Mouse (Mus musculus) retina, embryonic 14.5 days (tissue): ENCODE data around the gene Lrrc10.
"Not testable (repeated sequence)": the region's sequence is repeated elsewhere in the genome, so short reads cannot be mapped to it uniquely, and the experiment has no call there.

Source experiments
- DNase-seq: peaks from one replicate; pipeline ENCODE4 v3.0.0-alpha.2; 2015; ENCODE audit warnings: low spot score

Gene Lrrc10

GRCm38 (mm10) chr10:117043497-117044166, 1.5 kb upstream of the Lrrc10 start:
- not testable (repeated sequence) for DNase-seq

GRCm38 (mm10) chr10:117049253-117049652, 4.1 kb downstream of the Lrrc10 start:
- DNase-seq, result no peak

DNA sequence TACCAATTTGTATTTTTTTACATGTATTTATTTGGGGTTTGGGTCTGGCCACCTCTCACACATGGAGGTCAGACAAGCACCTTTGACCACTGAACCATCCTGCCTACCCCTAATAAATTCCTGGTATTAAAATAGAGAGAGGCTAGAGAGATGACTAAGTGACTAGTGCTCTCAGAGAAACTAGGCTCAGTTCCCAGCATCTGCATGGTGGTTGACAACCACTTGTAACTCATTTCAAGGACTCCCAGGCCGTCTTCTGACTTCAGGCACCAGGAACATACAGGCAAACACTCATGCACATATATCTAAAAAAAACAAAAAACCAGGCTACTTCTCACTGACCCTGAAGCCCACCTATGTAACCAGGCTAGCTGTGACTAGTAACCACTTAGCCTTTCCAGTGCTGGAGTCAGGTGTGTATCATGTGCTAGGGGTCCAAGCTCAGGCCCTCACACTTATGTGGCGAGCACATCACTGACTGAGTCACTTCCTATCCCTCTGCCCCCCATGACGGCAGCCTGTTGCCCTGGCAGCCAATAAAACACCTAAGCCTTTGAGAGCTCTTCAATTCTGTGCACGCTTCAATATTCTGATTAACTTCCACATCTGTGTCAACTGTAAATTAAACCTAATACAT, 4.9 kb downstream of the Lrrc10 start:
- DNase-seq, result no peak

GRCm38 (mm10) chr10:117055668-117056067, 10.5 kb downstream of the Lrrc10 start:
- no peak for DNase-seq

DNA sequence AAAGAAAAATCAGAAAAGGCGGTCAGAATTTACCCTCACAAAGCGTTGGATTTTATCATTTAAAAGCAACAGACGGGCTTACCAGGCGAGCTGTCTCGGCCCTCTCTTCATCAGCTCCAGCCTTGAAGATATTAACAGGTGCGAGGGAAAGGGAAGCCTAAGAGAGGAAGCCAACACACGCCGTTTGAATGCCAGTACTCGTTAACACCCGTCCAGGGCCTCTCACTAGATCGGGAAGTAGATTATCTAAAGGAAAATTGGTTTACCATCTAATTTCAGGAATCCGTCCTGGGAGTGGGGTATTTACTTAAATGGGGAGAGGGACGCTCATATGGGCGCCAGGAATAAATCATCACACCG, 17.7 kb downstream of the Lrrc10 start:
- no peak for DNase-seq

GRCm38 (mm10) chr10:117063254-117064021, 18.3 kb downstream of the Lrrc10 start, which contains the start of gene Cct2:
Gene Cct2 (minus strand): TSS chr10:117063814.
- peak; percentile 99 for DNase-seq

GRCm38 (mm10) chr10:117064076-117064475, 18.9 kb downstream of the Lrrc10 start:
- DNase-seq, result no peak

DNA sequence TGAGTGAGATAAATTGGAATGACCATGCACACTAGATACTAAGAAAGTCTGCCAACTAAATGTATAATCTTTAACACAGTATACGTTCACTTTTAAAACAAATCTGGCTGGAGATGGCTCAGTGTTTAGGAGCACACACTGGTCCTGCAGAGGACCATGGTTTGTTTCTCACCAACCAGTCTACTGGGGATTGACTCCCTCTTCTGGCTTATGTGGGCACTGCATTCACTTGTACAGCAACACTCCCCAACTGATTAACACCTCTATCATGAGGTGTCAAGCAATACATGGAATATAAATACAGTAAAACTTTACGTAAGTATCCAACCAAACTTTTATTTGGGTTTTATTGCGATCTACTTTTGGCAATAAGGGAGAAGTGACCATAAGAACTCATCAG, 24.0 kb downstream of the Lrrc10 start:
- DNase-seq, result no peak

GRCm38 (mm10) chr10:117072191-117072888, 27.2 kb downstream of the Lrrc10 start:
- DNase-seq, result no peak

DNA sequence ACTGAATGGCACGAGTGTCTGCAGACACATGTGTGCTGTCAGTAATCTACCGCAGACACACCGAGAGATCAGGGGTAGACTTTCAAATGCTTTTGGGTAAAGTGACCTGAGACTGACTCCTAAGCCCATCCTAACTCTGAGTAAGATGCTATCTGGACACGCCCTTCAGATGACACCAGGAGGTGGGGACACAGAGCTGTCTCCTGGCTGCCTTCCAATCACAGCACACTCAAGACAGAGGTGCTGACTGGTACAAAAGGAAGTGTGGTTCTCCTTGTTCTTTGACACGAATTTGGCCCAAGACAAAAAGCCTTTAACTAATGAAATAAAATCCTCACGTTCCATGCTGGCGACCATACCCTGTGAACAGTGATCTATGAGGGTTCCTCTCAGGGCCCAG, 28.0 kb downstream of the Lrrc10 start:
- no peak for DNase-seq

DNA sequence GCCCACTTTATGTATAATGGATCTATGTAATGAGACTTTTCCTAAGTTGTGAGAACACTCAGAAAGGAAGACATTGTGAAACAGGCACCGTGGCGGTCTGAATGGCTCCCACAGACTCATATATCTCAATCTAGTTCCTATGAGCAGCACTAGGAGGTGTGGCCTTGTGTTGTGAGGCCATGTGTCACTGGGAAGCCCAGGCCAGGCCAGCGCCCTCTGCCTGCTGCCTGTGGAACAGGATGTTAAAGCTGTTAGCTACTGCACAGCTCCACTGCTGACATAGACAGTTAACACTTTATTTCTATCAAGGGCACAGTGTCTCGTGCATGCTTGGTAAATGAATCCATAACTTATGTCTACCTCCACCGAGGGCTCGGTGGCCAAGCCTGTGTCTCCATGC, 33.1 kb downstream of the Lrrc10 start:
- peak; percentile 47 for DNase-seq

- no peak for DNase-seq
Measured at GRCm38 (mm10) chr10:117081326-117081725, 36.2 kb downstream of the Lrrc10 start.

DNA sequence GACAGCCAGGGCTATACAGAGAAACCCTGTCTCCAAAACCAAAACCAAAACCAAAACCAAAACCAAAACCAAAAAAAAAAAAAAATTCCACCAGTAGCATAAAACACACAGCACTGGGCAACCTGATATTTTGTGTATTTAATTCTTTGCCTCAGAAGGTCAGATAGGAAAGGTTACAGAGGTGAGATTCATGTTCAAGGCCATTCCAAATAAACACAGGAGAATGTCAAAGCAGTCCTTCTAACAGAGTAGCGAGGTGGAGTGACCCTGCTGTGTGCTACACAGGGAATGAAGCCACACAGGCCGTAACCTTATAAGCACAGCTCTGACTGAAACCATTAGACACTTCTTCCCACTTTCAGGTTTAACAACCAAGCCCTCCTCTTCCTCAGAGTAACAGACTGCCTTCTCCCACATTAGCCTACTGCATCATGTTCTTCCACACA, 36.8 kb downstream of the Lrrc10 start:
- DNase-seq, result no peak

DNA sequence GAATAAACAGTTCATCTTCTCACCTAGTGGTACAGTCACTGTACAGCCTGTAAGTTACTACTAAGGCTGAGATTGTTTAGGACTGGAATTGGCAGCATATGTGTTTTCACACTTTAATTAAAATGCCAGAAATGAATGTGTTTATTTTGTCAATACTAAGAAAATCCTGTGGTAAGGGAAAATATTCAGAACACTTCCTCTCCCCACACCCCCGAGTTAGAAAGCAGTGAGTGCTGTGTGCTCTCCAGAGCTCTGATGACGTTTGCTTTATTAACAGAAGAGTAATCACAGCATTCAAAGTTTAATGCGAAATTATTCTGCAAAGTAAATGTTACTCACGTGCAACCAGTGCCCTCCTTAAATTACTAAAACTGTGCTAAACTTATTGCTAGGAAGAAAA, 44.5 kb downstream of the Lrrc10 start:
- DNase-seq, result no peak

DNA sequence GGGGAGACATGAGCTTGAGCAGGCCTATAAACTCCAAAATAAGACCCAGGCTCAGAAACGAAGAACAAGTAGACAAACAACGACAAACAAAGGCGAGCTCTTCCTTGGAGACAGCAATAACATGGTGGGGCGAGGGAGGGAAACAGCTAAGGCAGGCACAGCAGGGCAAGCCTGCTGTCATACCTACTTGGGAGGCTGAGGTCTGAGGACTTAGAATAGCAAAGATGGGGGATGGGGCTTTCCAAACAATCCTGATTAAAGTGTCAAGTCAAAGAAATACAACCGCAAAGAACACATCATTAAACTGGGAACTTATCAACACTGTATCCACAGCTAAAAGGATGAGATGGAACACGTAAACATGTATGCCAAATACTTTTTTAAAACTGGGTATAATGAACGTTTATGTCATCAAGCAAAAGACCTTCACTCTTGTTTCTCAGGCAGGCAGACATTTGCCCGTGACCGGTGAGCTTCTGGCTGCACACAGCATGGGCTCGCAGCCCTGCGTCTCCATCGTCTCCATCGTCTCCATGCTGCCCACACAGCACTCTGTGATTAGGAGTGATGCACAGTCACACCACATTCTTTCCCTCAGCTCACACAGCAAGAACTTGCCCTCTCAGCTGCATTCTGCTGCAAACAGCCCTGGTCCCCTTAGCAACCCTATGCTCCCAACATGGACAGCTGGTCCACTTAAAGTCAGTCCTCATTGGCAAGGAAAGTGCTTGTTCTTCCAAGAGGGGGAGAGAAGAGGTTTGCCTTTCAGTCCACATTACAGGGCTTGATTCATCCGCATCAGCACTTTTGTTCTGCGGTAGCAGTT, 49.6 kb downstream of the Lrrc10 start:
- peak; percentile 53 for DNase-seq

- no peak for DNase-seq
Measured at GRCm38 (mm10) chr10:117096096-117096495, 51.0 kb downstream of the Lrrc10 start.
